9 mouse cellular contexts compared by ENCODE assay signal in the genomic region with DNA sequence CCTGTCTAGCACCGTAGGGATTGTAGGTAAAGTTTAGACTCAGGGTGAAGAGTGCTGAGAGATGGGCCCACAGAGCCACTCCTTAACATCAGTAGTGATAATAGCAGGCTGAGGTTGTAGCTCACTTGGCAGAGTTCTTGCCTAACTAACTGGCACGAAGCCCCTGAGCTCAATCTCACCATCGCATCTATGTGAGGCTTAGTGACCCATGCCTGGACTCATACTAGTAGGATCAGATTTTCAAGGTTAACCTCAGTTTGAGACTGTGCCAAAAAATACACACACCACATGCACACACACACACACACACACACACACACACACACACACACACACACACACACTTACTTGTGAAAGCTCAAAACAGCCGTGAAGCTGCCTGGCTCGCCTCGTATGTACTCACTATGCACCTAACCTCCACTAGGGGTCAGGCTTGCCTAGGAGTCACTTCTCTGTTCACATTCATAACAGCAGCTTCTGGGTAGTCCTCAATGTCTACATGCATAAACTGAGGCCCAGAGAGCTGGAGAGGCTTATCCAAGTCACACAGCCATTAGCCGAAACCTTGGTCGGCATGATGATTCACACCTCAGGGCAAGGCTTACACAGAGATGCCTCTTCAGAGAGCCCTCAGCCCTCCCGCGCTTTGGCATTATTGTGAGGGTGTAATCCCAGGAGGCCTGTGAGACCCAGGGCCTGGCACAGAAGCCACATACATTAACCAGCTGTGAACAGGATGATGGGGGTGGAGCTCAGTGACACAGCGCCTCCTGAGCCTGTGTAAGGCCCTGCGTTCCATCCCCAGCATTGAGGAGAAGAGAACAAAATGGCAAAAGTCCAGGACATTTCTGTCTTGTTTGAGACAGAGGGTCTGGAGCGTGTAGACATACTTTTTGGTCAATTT. TPM values are rescaled to one million over a fixed set of nuclear protein-coding genes. Genes with fewer than 3 reads are reported as not detected.
DNase-seq lines count a peak whose midpoint lies in the region; ATAC-seq and TF ChIP-seq lines count a peak whose summit lies in the region.
"Had no signal": no experiment of that assay in that cellular context is flagged by ENCODE, and none has a peak within 500 bp of the region (broad histone marks: within the 10 kb centered on the region; RNA-seq: fewer than 3 reads in every experiment).

No protein-coding gene starts in this region.

- POLR2A ChIA-PET in Patski (lab: Charles Lee): no interaction called here

- DNase-seq in intestine, embryonic 14.5 days (ENCODE audit: low spot score): peak; percentile 68
- DNase-seq in Patski (ENCODE audit: low read depth, low spot score): no peak
- peak; percentile 41 to 50 for DNase-seq in heart, postnatal 36 days
- peak in 1 of 2 experiments; percentile 50 for DNase-seq in left cerebral cortex, adult 2 months (ENCODE audit: extremely low spot score in 1 of 2, low spot score in 2 of 2)
- DNase-seq in splenic B cell, adult 2 months (ENCODE audit: low read depth, low spot score): peak; percentile 88

- TF ChIP-seq CTCF in Patski (IDR thresholded peaks at IDR 0.05): peak; percentile 73
- peak; percentile 72 for TF ChIP-seq CTCF in left cerebral cortex, adult 2 months (IDR thresholded peaks at IDR 0.05)

- intact Hi-C loops in heart, postnatal 36 days (cut with DNase I): no loop called here
- intact Hi-C loops in left cerebral cortex, adult 2 months (cut with DNase I): no loop called here

- WGBS in intestine, embryonic 14.5 days: 66% methylated on average over 13 of the region's 13 CpGs
- 56% methylated on average over 13 of the region's 13 CpGs for WGBS in intestine, embryonic 16.5 days

- in situ Hi-C loops in Patski (cut with MboI; ENCODE audit: low pct_unique_long_range_greater_than_20kb): loop anchor here (25.0 kb wide), 1 partner anchor 936 kb away; the partner anchor contains the start of gene Sec14l4

- CTCF ChIA-PET in Patski (lab: Charles Lee): interaction anchor here (0.8 to 2.8 kb wide), 16 partner anchors 9 to 90 kb away, joined by 3 to 20 read pairs (median 4); partner anchors contain the start of gene Ap1b1

- H3K9me3 ChIP-seq in intestine, embryonic 14.5 days (ENCODE audit: control insufficient read depth, low read length): no peaks in the 10 kb centered on the region
- H3K9me3 ChIP-seq in intestine, embryonic 16.5 days (ENCODE audit: control insufficient read depth, low read length): no peaks in the 10 kb centered on the region
- H3K9me3 ChIP-seq: embryonic facial prominence, embryonic 13.5 days had no signal

- H3K9ac ChIP-seq in intestine, embryonic 14.5 days (ENCODE audit: low read length): no peak overlapping the region
- H3K9ac ChIP-seq in intestine, embryonic 16.5 days (ENCODE audit: low read depth, low read length): no peak overlapping the region
- H3K9ac ChIP-seq: embryonic facial prominence, embryonic 13.5 days had no signal

- H3K36me3 ChIP-seq in intestine, embryonic 14.5 days (ENCODE audit: control insufficient read depth, insufficient read depth, low read length): no peaks in the 10 kb centered on the region
- no peaks in the 10 kb centered on the region for H3K36me3 ChIP-seq in intestine, embryonic 16.5 days (ENCODE audit: control insufficient read depth, insufficient read depth, low read length)
- no peaks in the 10 kb centered on the region for H3K36me3 ChIP-seq in splenic B cell, adult 2 months (ENCODE audit: control insufficient read depth, insufficient read depth, low read length, poor library complexity, severe bottlenecking)
- H3K36me3 ChIP-seq: embryonic facial prominence, embryonic 13.5 days had no signal

- H3K27ac ChIP-seq in intestine, embryonic 14.5 days (ENCODE audit: low read depth): no peak overlapping the region
- H3K27ac ChIP-seq in intestine, embryonic 16.5 days (ENCODE audit: low read length): no peak overlapping the region
- H3K27ac ChIP-seq in left cerebral cortex, adult 2 months: no peak overlapping the region
- H3K27ac ChIP-seq: embryonic facial prominence, embryonic 13.5 days had no signal

- H3K4me3 ChIP-seq in intestine, embryonic 14.5 days (ENCODE audit: low read depth, low read length): no peak overlapping the region
- no peak overlapping the region for H3K4me3 ChIP-seq in intestine, embryonic 16.5 days (ENCODE audit: low read length)
- H3K4me3 ChIP-seq in left cerebral cortex, adult 2 months: no peak overlapping the region
- H3K4me3 ChIP-seq: embryonic facial prominence, embryonic 13.5 days had no signal

- no peak for ATAC-seq in intestine, embryonic 14.5 days (replicated peaks; ENCODE audit: low FRiP score, low TSS enrichment, low read depth)
- ATAC-seq in intestine, embryonic 16.5 days: no peak
- peak; percentile 53 for ATAC-seq in Patski
- ATAC-seq in common myeloid progenitor, adult 5-6 weeks (replicated peaks; ENCODE audit: low read depth, poor library complexity, severe bottlenecking): peak; percentile 73
- peak; percentile 85 for ATAC-seq in megakaryocyte progenitor cell, adult 5-6 weeks (replicated peaks; ENCODE audit: poor library complexity)

- H3K4me1 ChIP-seq in intestine, embryonic 14.5 days (replicated peaks; ENCODE audit: control insufficient read depth, insufficient read depth, low read length): no peaks in the 10 kb centered on the region
- 0 out of 2 replicates have a peak, but pooled peaks cover 3% of the 10 kb centered on the region for H3K4me1 ChIP-seq in intestine, embryonic 16.5 days (ENCODE audit: control insufficient read depth, insufficient read depth, low read length)
- H3K4me1 ChIP-seq: embryonic facial prominence, embryonic 13.5 days had no signal

- H3K27me3 ChIP-seq in intestine, embryonic 14.5 days (replicated peaks; ENCODE audit: control insufficient read depth, insufficient read depth, low read length): no peaks in the 10 kb centered on the region
- H3K27me3 ChIP-seq in intestine, embryonic 16.5 days (replicated peaks; ENCODE audit: control insufficient read depth, insufficient read depth, low read length): no peaks in the 10 kb centered on the region
- peaks cover 9% of the 10 kb centered on the region for H3K27me3 ChIP-seq in Patski
- no peaks in the 10 kb centered on the region for H3K27me3 ChIP-seq in splenic B cell, adult 2 months (ENCODE audit: control insufficient read depth, insufficient read depth, low read length, poor library complexity, severe bottlenecking)

- no peak overlapping the region for H3K4me2 ChIP-seq in intestine, embryonic 14.5 days (ENCODE audit: low read length)
- no peak overlapping the region for H3K4me2 ChIP-seq in intestine, embryonic 16.5 days (ENCODE audit: low read depth, low read length)
- H3K4me2 ChIP-seq: embryonic facial prominence, embryonic 13.5 days had no signal

RNA-seq across cellular contexts. Expression of gene Ap1b1, which starts 13.4 kb away (rescaled TPM):
- 56.0 and 58.9 TPM in 2 replicates for polyA plus RNA-seq in intestine, embryonic 14.5 days (2014; fragmentation: Nextera tagmentation; extraction: Ambion mirVana)
- 81.2 and 85.4 TPM in 2 replicates for polyA plus RNA-seq in intestine, embryonic 16.5 days (2015; fragmentation: Nextera tagmentation; extraction: Ambion mirVana)
- 69.7 TPM for polyA plus RNA-seq in Patski (2021)
- 69.1 and 72.2 TPM in 2 replicates for total RNA-seq in common myeloid progenitor, adult 5-6 weeks (2017)
- total RNA-seq in heart, postnatal 36 days (2021): 10 to 100 TPM; 47.4 to 56.0 TPM
- 100 to 1,000 TPM; 156 to 177 TPM for total RNA-seq in left cerebral cortex, adult 2 months (2021)
- 29.3 and 36.5 TPM in 2 replicates for total RNA-seq in megakaryocyte progenitor cell, adult 5-6 weeks (2015)
- total RNA-seq in megakaryocyte progenitor cell, adult 5-6 weeks (2017): 39.2 and 41.6 TPM in 2 replicates

RNA-seq across cellular contexts. Expression of gene Nefh, which starts 25.4 kb away (rescaled TPM):
- 1.1 and 1.2 TPM in 2 replicates for polyA plus RNA-seq in intestine, embryonic 14.5 days (2014; fragmentation: Nextera tagmentation; extraction: Ambion mirVana)
- 0.55 and 0.61 TPM in 2 replicates for polyA plus RNA-seq in intestine, embryonic 16.5 days (2015; fragmentation: Nextera tagmentation; extraction: Ambion mirVana)
- polyA plus RNA-seq in Patski (2021): 0.05 TPM
- 12.6 and 16.7 TPM in 2 replicates for total RNA-seq in common myeloid progenitor, adult 5-6 weeks (2017)
- total RNA-seq in heart, postnatal 36 days (2021): not detected
- total RNA-seq in left cerebral cortex, adult 2 months (2021): 10 to 100 TPM; 47.9 to 54.5 TPM
- 4.6 and 8.0 TPM in 2 replicates for total RNA-seq in megakaryocyte progenitor cell, adult 5-6 weeks (2015)
- total RNA-seq in megakaryocyte progenitor cell, adult 5-6 weeks (2017): 3.5 and 6.0 TPM in 2 replicates

Comparison
In these comparisons a context has a peak if more than half of its experiments do, and no peak if none do; other contexts are left out.
1. ATAC-seq: peak in Patski (single experiment), common myeloid progenitor, adult 5-6 weeks (single experiment) and megakaryocyte progenitor cell, adult 5-6 weeks (single experiment); none in intestine, embryonic 14.5 days (single experiment) and intestine, embryonic 16.5 days (single experiment).
2. RNA of gene Nefh, which starts 25.4 kb away (total RNA-seq): 47.9 to 54.5 TPM in left cerebral cortex, adult 2 months, 12.6 to 16.7 TPM in common myeloid progenitor, adult 5-6 weeks and 3.5 to 8.0 TPM in megakaryocyte progenitor cell, adult 5-6 weeks; not detected in heart, postnatal 36 days; every median in the first group is over 4 times any median in the second.